8 mouse cellular contexts compared by ENCODE assay signal in genomic region chr15:84251227-84251626, GRCm38 (mm10). TPM values are rescaled to one million over a fixed set of nuclear protein-coding genes. Genes with fewer than 3 reads are reported as not detected.
DNase-seq lines count a peak whose midpoint lies in the region; ATAC-seq and TF ChIP-seq lines count a peak whose summit lies in the region.

No protein-coding gene starts in this region.

- no peak overlapping the region for H3K4me3 ChIP-seq in forebrain, embryonic 14.5 days (ENCODE audit: low read depth, low read length)
- no peak overlapping the region for H3K4me3 ChIP-seq in forebrain, embryonic 12.5 days (replicated peaks)
- no peak overlapping the region for H3K4me3 ChIP-seq in liver, postnatal 0 days (ENCODE audit: low read depth, low read length)
- no peak overlapping the region for H3K4me3 ChIP-seq in forebrain, embryonic 15.5 days

- H3K9me3 ChIP-seq in forebrain, embryonic 14.5 days (replicated peaks; ENCODE audit: control insufficient read depth, low read length) = no peaks in the 10 kb centered on the region; the same call in 1 of the 2 replicates
- 0 out of 2 replicates have a peak, but pooled peaks cover 3% of the 10 kb centered on the region for H3K9me3 ChIP-seq in forebrain, embryonic 12.5 days
- H3K9me3 ChIP-seq in liver, postnatal 0 days (ENCODE audit: low read length) = no peaks in the 10 kb centered on the region; the same call in 1 of the 2 replicates
- H3K9me3 ChIP-seq in forebrain, embryonic 15.5 days = no peaks in the 10 kb centered on the region

- TF ChIP-seq EP300 in liver, postnatal 0 days (IDR thresholded peaks at IDR 0.05; ENCODE audit: low read depth) = no peak

- no peaks in the 10 kb centered on the region for H3K4me1 ChIP-seq in forebrain, embryonic 14.5 days (ENCODE audit: control insufficient read depth, insufficient read depth, low read length)
- peaks cover 13% of the 10 kb centered on the region for H3K4me1 ChIP-seq in forebrain, embryonic 12.5 days
- H3K4me1 ChIP-seq in liver, postnatal 0 days (ENCODE audit: insufficient read depth) = no peaks in the 10 kb centered on the region
- peaks cover 12% of the 10 kb centered on the region; the same call in 1 of the 2 replicates for H3K4me1 ChIP-seq in forebrain, embryonic 15.5 days

- H3K9ac ChIP-seq in forebrain, embryonic 14.5 days (ENCODE audit: low read length) = no peak overlapping the region
- no peak overlapping the region for H3K9ac ChIP-seq in forebrain, embryonic 12.5 days
- H3K9ac ChIP-seq in liver, postnatal 0 days (replicated peaks) = no peak overlapping the region
- no peak overlapping the region for H3K9ac ChIP-seq in forebrain, embryonic 15.5 days (replicated peaks)

- H3K27me3 ChIP-seq in forebrain, embryonic 14.5 days (replicated peaks; ENCODE audit: control insufficient read depth, insufficient read depth, low read length) = no peaks in the 10 kb centered on the region
- H3K27me3 ChIP-seq in forebrain, embryonic 12.5 days = 0 out of 2 replicates have a peak, but pooled peaks cover 11% of the 10 kb centered on the region
- no peaks in the 10 kb centered on the region for H3K27me3 ChIP-seq in liver, postnatal 0 days (ENCODE audit: insufficient read depth, low read length)
- no peaks in the 10 kb centered on the region for H3K27me3 ChIP-seq in forebrain, embryonic 15.5 days

- 47% methylated on average over 13 of the region's 13 CpGs for WGBS in forebrain, embryonic 14.5 days
- 68% methylated on average over 13 of the region's 13 CpGs for WGBS in forebrain, embryonic 12.5 days
- 81% methylated on average over 13 of the region's 13 CpGs for whole genome bisulfite sequencing in liver, postnatal 0 days (ENCODE audit: insufficient replicate concordance)
- WGBS in forebrain, embryonic 15.5 days = 41% methylated on average over 13 of the region's 13 CpGs

- no peak for TF ChIP-seq CTCF in liver, postnatal 0 days (IDR thresholded peaks at IDR 0.05; ENCODE audit: low read depth)

- H3K4me2 ChIP-seq in forebrain, embryonic 14.5 days (ENCODE audit: low read length) = no peak overlapping the region
- H3K4me2 ChIP-seq in forebrain, embryonic 12.5 days = no peak overlapping the region
- no peak overlapping the region for H3K4me2 ChIP-seq in liver, postnatal 0 days (ENCODE audit: low read depth, low read length)
- H3K4me2 ChIP-seq in forebrain, embryonic 15.5 days (replicated peaks) = no peak overlapping the region

- ATAC-seq in forebrain, embryonic 14.5 days = no peak
- no peak for ATAC-seq in forebrain, embryonic 12.5 days (ENCODE audit: low FRiP score)
- ATAC-seq in liver, postnatal 0 days = no peak
- ATAC-seq in forebrain, embryonic 15.5 days (replicated peaks) = no peak

- H3K36me3 ChIP-seq in forebrain, embryonic 14.5 days (ENCODE audit: control insufficient read depth, insufficient read depth, low read length) = no peaks in the 10 kb centered on the region
- H3K36me3 ChIP-seq in forebrain, embryonic 12.5 days (replicated peaks) = no peaks in the 10 kb centered on the region
- no peaks in the 10 kb centered on the region; the same call in 1 of the 2 replicates for H3K36me3 ChIP-seq in liver, postnatal 0 days (replicated peaks; ENCODE audit: insufficient read depth, low read length)
- H3K36me3 ChIP-seq in forebrain, embryonic 15.5 days = no peaks in the 10 kb centered on the region

- H3K27ac ChIP-seq in forebrain, embryonic 14.5 days (ENCODE audit: low read depth, low read length) = no peak overlapping the region
- H3K27ac ChIP-seq in forebrain, embryonic 12.5 days = no peak overlapping the region
- H3K27ac ChIP-seq in liver, postnatal 0 days (ENCODE audit: low read depth) = no peak overlapping the region
- H3K27ac ChIP-seq in forebrain, embryonic 15.5 days (replicated peaks) = no peak overlapping the region

- DNase-seq in forebrain, embryonic 14.5 days (ENCODE audit: low spot score) = peak; percentile 22
- DNase-seq in adrenal gland, postnatal 36 days = peak; percentile 80 to 82
- DNase-seq in gastrocnemius, postnatal 36 days = peak; percentile 39 to 48
- DNase-seq in kidney, postnatal 36 days = peak; percentile 27 to 40
- DNase-seq in liver, postnatal 0 days = no peak
- DNase-seq in layer of hippocampus, adult 9-10 months (ENCODE audit: low spot score) = no peak

- intact Hi-C loops in gastrocnemius, postnatal 36 days (cut with DNase I) = no loop called here

RNA-seq across cellular contexts. Expression of gene Parvb, which starts 19.4 kb away (rescaled TPM):
- polyA plus RNA-seq in forebrain, embryonic 14.5 days (2014; fragmentation: Nextera tagmentation; extraction: Ambion mirVana) = 2.5 and 2.9 TPM in 2 replicates
- polyA plus RNA-seq in forebrain, embryonic 12.5 days (2016; fragmentation: Nextera tagmentation; extraction: Ambion mirVana) = 2.0 and 2.4 TPM in 2 replicates
- 10 to 100 TPM; 18.0 to 24.1 TPM for total RNA-seq in adrenal gland, postnatal 36 days (2021)
- total RNA-seq in gastrocnemius, postnatal 36 days (2021) = 10 to 100 TPM; 45.8 to 49.5 TPM
- 4.9 and 6.0 TPM in 2 replicates for polyA plus RNA-seq in liver, postnatal 0 days (2015; fragmentation: Nextera tagmentation; extraction: Ambion mirVana)
- polyA plus RNA-seq in forebrain, embryonic 15.5 days (2015; fragmentation: Nextera tagmentation; extraction: Ambion mirVana) = 2.8 and 3.8 TPM in 2 replicates

RNA-seq across cellular contexts. Expression of gene Samm50, which starts 59.2 kb away (rescaled TPM):
- polyA plus RNA-seq in forebrain, embryonic 14.5 days (2014; fragmentation: Nextera tagmentation; extraction: Ambion mirVana) = 60.5 and 60.9 TPM in 2 replicates
- 94.9 and 95.9 TPM in 2 replicates for polyA plus RNA-seq in forebrain, embryonic 12.5 days (2016; fragmentation: Nextera tagmentation; extraction: Ambion mirVana)
- total RNA-seq in adrenal gland, postnatal 36 days (2021) = 100 to 1,000 TPM; 150 to 151 TPM
- 100 to 1,000 TPM; 169 to 174 TPM for total RNA-seq in gastrocnemius, postnatal 36 days (2021)
- polyA plus RNA-seq in liver, postnatal 0 days (2015; fragmentation: Nextera tagmentation; extraction: Ambion mirVana) = 103 and 105 TPM in 2 replicates
- 83.1 and 89.2 TPM in 2 replicates for polyA plus RNA-seq in forebrain, embryonic 15.5 days (2015; fragmentation: Nextera tagmentation; extraction: Ambion mirVana)

Comparison
In these comparisons a context has a peak if more than half of its experiments do, and no peak if none do; other contexts are left out.
1. DNase-seq: peak in forebrain, embryonic 14.5 days (single experiment), adrenal gland, postnatal 36 days (2 of 2), gastrocnemius, postnatal 36 days (2 of 2) and kidney, postnatal 36 days (2 of 2); none in liver, postnatal 0 days (single experiment) and layer of hippocampus, adult 9-10 months (single experiment).